Mouse (Mus musculus): ENCODE results near the gene Erbb3. TPM values are rescaled to one million over a fixed set of nuclear protein-coding genes. Genes with fewer than 3 reads are reported as not detected.

Gene Erbb3
- total RNA-seq, 2 experiments from 2014 or later = 8.9 to 10.9 TPM

GRCm38 (mm10) chr10:128535624-128536265 is 53.7 kb downstream of the Erbb3 start:
- DNase-seq (ENCODE audit: low spot score in 2 of 2) = no peak

- no peak for DNase-seq (ENCODE audit: low spot score in 2 of 2)
Observed at GRCm38 (mm10) chr10:128535206-128535605, 54.2 kb downstream of the Erbb3 start.

- no peak for DNase-seq (ENCODE audit: low spot score in 2 of 2)
Observed at GRCm38 (mm10) chr10:128526366-128527356, 62.8 kb downstream of the Erbb3 start.

GRCm38 (mm10) chr10:128525671-128526308 is 63.7 kb downstream of the Erbb3 start, which contains the start of gene Esyt1:
Gene Esyt1 (minus strand): TSS chr10:128525871.
- peak; percentile 66 to 88 for DNase-seq (ENCODE audit: low spot score in 2 of 2)

GRCm38 (mm10) chr10:128524732-128525662 is 64.5 kb downstream of the Erbb3 start:
- peak in 1 of 2 experiments; percentile 37 for DNase-seq (ENCODE audit: low spot score in 2 of 2)

DNA sequence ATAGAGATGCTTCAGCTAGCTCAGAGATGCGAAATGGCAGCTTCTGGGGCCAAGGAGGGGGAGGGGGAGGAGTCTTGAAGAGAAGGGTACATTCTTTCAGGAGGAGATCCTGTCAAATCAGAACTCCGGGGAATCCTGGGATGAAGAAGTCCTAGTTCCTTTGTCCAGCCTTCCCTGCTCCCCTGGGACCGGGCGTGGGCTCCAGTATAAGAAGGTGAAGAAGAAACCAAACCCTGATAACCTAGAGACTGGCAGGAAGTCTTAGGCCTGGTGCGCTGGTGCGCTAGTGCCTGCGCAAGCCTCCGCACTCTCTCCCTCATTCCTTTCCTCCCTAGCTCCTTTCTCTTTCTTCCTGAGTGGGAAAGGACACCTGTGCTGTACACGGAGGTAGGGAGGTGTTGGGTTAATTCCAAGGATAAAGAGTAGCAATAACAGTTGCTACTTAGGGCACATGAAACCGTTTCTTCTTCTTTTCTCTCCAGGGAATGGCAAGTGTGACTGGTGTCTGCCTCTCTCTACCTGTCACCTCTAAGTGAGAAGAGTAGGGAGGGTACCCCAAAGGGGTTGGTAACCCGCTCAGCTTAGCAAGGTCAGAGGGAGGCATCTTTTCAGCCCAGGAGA is 65.2 kb downstream of the Erbb3 start:
- DNase-seq (ENCODE audit: low spot score in 2 of 2) = no peak

GRCm38 (mm10) chr10:128522351-128522750 is 67.1 kb downstream of the Erbb3 start:
- DNase-seq (ENCODE audit: low spot score in 2 of 2) = no peak

DNA sequence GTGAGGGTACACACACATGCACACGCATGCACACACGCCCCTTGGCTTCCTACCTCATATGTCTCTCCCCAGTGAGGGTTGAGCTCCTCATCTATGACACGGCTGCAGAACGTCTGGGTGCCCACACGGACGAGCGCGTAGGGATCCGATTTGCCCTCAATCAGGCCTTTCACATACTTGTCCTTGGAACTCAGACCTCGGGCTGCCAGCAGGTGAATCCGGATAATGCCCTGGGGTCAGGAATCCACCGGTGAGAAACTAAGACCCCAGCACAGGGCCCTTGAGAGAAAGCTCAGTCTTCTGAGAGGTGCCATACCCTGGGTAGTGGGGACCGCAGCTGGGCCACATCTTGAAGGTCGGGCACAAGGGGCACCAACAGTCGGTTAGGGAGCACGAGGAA is 68.9 kb downstream of the Erbb3 start:
- DNase-seq (ENCODE audit: low spot score in 2 of 2) = no peak

DNA sequence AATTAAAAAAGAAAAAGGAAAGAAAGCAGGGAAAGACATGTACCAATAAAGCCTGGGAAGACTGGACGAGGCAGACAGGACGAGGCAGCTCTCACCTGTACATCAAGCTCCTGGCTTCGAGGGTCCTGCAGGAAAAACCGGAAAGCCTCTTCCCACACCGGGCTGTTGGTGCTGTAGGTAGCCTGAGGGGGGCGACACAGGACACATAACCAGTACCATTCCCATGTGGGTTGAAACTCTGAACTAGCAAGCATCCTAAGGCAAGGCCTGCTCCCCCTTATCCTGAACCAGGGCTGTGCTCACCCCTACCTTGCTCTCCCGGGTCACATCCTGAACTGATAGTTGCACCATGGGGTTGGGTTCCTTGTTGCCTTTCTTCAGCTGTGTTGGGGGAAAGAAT is 70.6 kb downstream of the Erbb3 start:
- no peak for DNase-seq (ENCODE audit: low spot score in 2 of 2)

Small RNA genes within 50 kb of the gene (microRNA-seq; reads per million reads assigned to microRNA genes)
- gene Gm47275 = not detected
- not detected for gene Mir6917

Other genes with a start within 250 kb of the Erbb3 start
- 10 to 100 TPM; 48.3 to 62.1 TPM for gene Coq10a, start 220.7 kb downstream of the Erbb3 start, total RNA-seq (2021)
- 10 to 100 TPM; 71.5 to 75.1 TPM for gene Ankrd52, start 212.5 kb downstream of the Erbb3 start, total RNA-seq (2021)
- gene Slc39a5, start 188.4 kb downstream of the Erbb3 start, total RNA-seq (2021) = 10 to 100 TPM in 1 of 2 experiments, 1 to 10 TPM in 1; 5.7 to 13.2 TPM
- 10 to 100 TPM; 69.5 to 72.7 TPM for gene Nabp2, start 178.2 kb downstream of the Erbb3 start, total RNA-seq (2021)
- gene Rnf41, start 178.0 kb downstream of the Erbb3 start, total RNA-seq (2021) = 10 to 100 TPM; 49.9 to 50.9 TPM
- gene Smarcc2, start 130.4 kb downstream of the Erbb3 start, total RNA-seq (2021) = 100 to 1,000 TPM; 138 to 157 TPM
- gene Myl6, start 95.5 kb downstream of the Erbb3 start, total RNA-seq (2021) = 100 to 1,000 TPM; 703 to 716 TPM
- gene Myl6b, start 91.0 kb downstream of the Erbb3 start, total RNA-seq (2021) = 1 to 10 TPM; 6.8 to 8.2 TPM
- 10 to 100 TPM; 30.3 to 34.5 TPM for gene Esyt1, start 63.8 kb downstream of the Erbb3 start, total RNA-seq (2021)
- gene Zc3h10, start 41.9 kb downstream of the Erbb3 start, total RNA-seq (2021) = 10 to 100 TPM; 10.9 to 11.0 TPM
- gene Rpl41, start 40.3 kb downstream of the Erbb3 start, total RNA-seq (2021) = 1,000 to 10,000 TPM; 3,532 to 3,650 TPM
- 100 to 1,000 TPM; 112 to 119 TPM for gene Pa2g4, start 23.7 kb downstream of the Erbb3 start, total RNA-seq (2021)
- gene Rps26, start 37.1 kb upstream of the Erbb3 start, total RNA-seq (2021) = 100 to 1,000 TPM; 935 to 938 TPM
- gene Ikzf4, start 56.3 kb upstream of the Erbb3 start, total RNA-seq (2021) = 1 to 10 TPM; 3.8 to 4.1 TPM
- 10 to 100 TPM; 18.7 to 22.7 TPM for gene Suox, start 84.4 kb upstream of the Erbb3 start, total RNA-seq (2021)
- gene Rab5b, start 106.6 kb upstream of the Erbb3 start, total RNA-seq (2021) = 100 to 1,000 TPM; 113 to 115 TPM
- gene Pmel, start 114.5 kb upstream of the Erbb3 start, total RNA-seq (2021) = 1 to 10 TPM; 2.0 to 2.6 TPM
- gene Cdk2, start 115.4 kb upstream of the Erbb3 start, total RNA-seq (2021) = 10 to 100 TPM; 46.8 to 50.3 TPM
- gene Dgka, start 155.2 kb upstream of the Erbb3 start, total RNA-seq (2021) = 10 to 100 TPM; 10.9 to 11.8 TPM
- gene Pym1, start 158.2 kb upstream of the Erbb3 start, total RNA-seq (2021) = 10 to 100 TPM; 39.7 to 40.1 TPM
- 10 to 100 TPM; 23.8 to 29.2 TPM for gene Mmp19, start 201.3 kb upstream of the Erbb3 start, total RNA-seq (2021)
- 10 to 100 TPM; 76.6 to 80.8 TPM for gene Dnajc14, start 214.4 kb upstream of the Erbb3 start, total RNA-seq (2021)
- 10 to 100 TPM; 18.0 to 19.5 TPM for gene Tmem198b, start 214.7 kb upstream of the Erbb3 start, total RNA-seq (2021)
- 10 to 100 TPM; 52.2 to 64.4 TPM for gene Sarnp, start 227.7 kb upstream of the Erbb3 start, total RNA-seq (2021)
- 10 to 100 TPM; 31.6 to 32.4 TPM for gene Ormdl2, start 232.0 kb upstream of the Erbb3 start, total RNA-seq (2021)